Mouse (Mus musculus) heart, embryonic 15.5 days (tissue): ENCODE results near the gene Klc1. TPM values are rescaled to one million over a fixed set of nuclear protein-coding genes. Genes with fewer than 3 reads are reported as not detected.
"Not testable (repeated sequence)": the region's sequence is repeated elsewhere in the genome, so short reads cannot be mapped to it uniquely, and the experiment has no call there.

ENCODE experiments used
- ATAC-seq: fragments of 200-750 bp; cut with Nextera tagmentation; replicated peaks from 2 replicates; pipeline ENCODE4 v1.8.0; 2017; ENCODE audit warnings: low read depth, moderate TSS enrichment; ENCODE audit not compliant: insufficient number of reproducible peaks, insufficient read depth, low FRiP score
- H3K27ac ChIP-seq: fragments of 300-500 bp; sonication (generic); 2 replicates; pipeline ENCODE4 v1.5.1; 2015; ENCODE audit warnings: mild to moderate bottlenecking, inconsistent platforms
- H3K27me3 ChIP-seq: fragments of 300-500 bp; sonication (generic); 2 replicates; pipeline ENCODE4 v1.6.1; 2015; ENCODE audit warnings: inconsistent platforms
- H3K36me3 ChIP-seq: fragments of 300-500 bp; sonication (generic); 2 replicates; pipeline ENCODE4 v1.6.1; 2015; ENCODE audit warnings: mild to moderate bottlenecking, inconsistent platforms
- H3K4me1 ChIP-seq: fragments of 300-500 bp; sonication (generic); replicated peaks from 2 replicates; pipeline ENCODE4 v1.6.1; 2015; ENCODE audit warnings: inconsistent platforms
- H3K4me2 ChIP-seq: fragments of 300-500 bp; sonication (generic); 2 replicates; pipeline ENCODE4 v1.6.1; 2015; ENCODE audit warnings: inconsistent platforms, mild to moderate bottlenecking, moderate library complexity
- H3K4me3 ChIP-seq: fragments of 300-500 bp; sonication (generic); 2 replicates; pipeline ENCODE4 v1.5.1; 2015; ENCODE audit warnings: mild to moderate bottlenecking, inconsistent platforms
- H3K9ac ChIP-seq: fragments of 300-500 bp; sonication (generic); 2 replicates; pipeline ENCODE4 v1.6.1; 2015; ENCODE audit warnings: mild to moderate bottlenecking, inconsistent platforms
- H3K9me3 ChIP-seq: fragments of 300-500 bp; sonication (generic); replicated peaks from 2 replicates; pipeline ENCODE4 v1.6.1; 2016; ENCODE audit warnings: inconsistent platforms
- WGBS: fragments of 180-500 bp; shearing (Covaris S2); methylation state at CpG from one replicate; pipeline ENCODE4 v1.1.7; 2015; ENCODE audit warnings: mixed read lengths; 5-methylcytosine and 5-hydroxymethylcytosine counted together
- polyA plus RNA-seq: library from polyadenylated mRNA; unstranded; fragments of >200 nt; fragmentation: Nextera tagmentation; extraction: Ambion mirVana; gene quantifications from 2 replicates; pipeline ENCODE4 v1.2.1, GENCODE M21; 2015

Klc1 gene
- polyA plus RNA-seq: 105 and 126 TPM in 2 replicates

GRCm38 (mm10) chr12:111758381-111759175 lies at the start of gene Klc1:
Gene Klc1, plus strand, starts transcription at chr12:111758849.
- Histone ChIP-seq H3K9me3 (no peaks in the 10 kb centered on the region), H3K9ac (peak within 1 kb of the TSS; percentile 94), H3K36me3 (no peaks in the 10 kb centered on the region), H3K4me2 (peak within 1 kb of the TSS; percentile 93), H3K4me1 (peaks cover 44% of the 10 kb centered on the region), H3K27me3 (no peaks in the 10 kb centered on the region), H3K4me3 (peak within 1 kb of the TSS; percentile 94), H3K27ac (peak within 1 kb of the TSS; percentile 91)
- peak; percentile 81 for ATAC-seq
- WGBS: under 1% methylated on average over 73 of the region's 85 CpGs

GRCm38 (mm10) chr12:111710091-111710490 lies 48.6 kb upstream of the Klc1 start:
- 75% methylated on average over 10 of the region's 10 CpGs for whole genome bisulfite sequencing
- no peak overlapping the region for H3K9ac ChIP-seq
- no peaks in the 10 kb centered on the region for H3K27me3 ChIP-seq
- H3K36me3 ChIP-seq: peaks cover 28% of the 10 kb centered on the region
- H3K4me3 ChIP-seq: no peak overlapping the region
- H3K4me1 ChIP-seq: peaks cover 48% of the 10 kb centered on the region
- H3K4me2 ChIP-seq: no peak overlapping the region
- H3K27ac ChIP-seq: no peak overlapping the region
- H3K9me3 ChIP-seq: no peaks in the 10 kb centered on the region
- no peak for ATAC-seq

- Histone ChIP-seq H3K27me3 (no peaks in the 10 kb centered on the region), H3K4me1 (peaks cover 33% of the 10 kb centered on the region), H3K4me3 (peak overlapping the region; percentile 83), H3K9ac (peak overlapping the region; percentile 96), H3K36me3 (peaks cover 28% of the 10 kb centered on the region), H3K4me2 (peak overlapping the region; percentile 65), H3K9me3 (no peaks in the 10 kb centered on the region), H3K27ac (peak overlapping the region; percentile 81)
- WGBS: under 1% methylated on average over 33 of the region's 33 CpGs
- peak; percentile 20; the same call in 1 of the 2 replicates for ATAC-seq
Measured at GRCm38 (mm10) chr12:111712476-111712875, 46.2 kb upstream of the Klc1 start.

- peak; percentile 94 for ATAC-seq
- no peaks in the 10 kb centered on the region for H3K9me3 ChIP-seq
- peaks cover 28% of the 10 kb centered on the region for H3K4me1 ChIP-seq
- H3K9ac ChIP-seq: peak within 1 kb of the TSS; percentile 96
- H3K27me3 ChIP-seq: no peaks in the 10 kb centered on the region
- peak within 1 kb of the TSS; percentile 83 for H3K4me3 ChIP-seq
- peak within 1 kb of the TSS; percentile 65 for H3K4me2 ChIP-seq
- peaks cover 28% of the 10 kb centered on the region for H3K36me3 ChIP-seq
- H3K27ac ChIP-seq: peak within 1 kb of the TSS; percentile 81
- under 1% methylated on average over 79 of the region's 86 CpGs for WGBS
Measured at GRCm38 (mm10) chr12:111713004-111713651, 45.5 kb upstream of the Klc1 start, which contains the start of the genes Bag5 and Apopt1. Gene Bag5, minus strand, starts transcription at chr12:111713257. Gene Apopt1, plus strand, starts transcription at chr12:111713261.

- peak overlapping the region; percentile 83 for H3K4me3 ChIP-seq
- 72% methylated on average over 6 of the region's 6 CpGs for WGBS
- peaks cover 24% of the 10 kb centered on the region for H3K36me3 ChIP-seq
- not testable (repeated sequence) for H3K9me3 ChIP-seq, H3K27me3 ChIP-seq, H3K27ac ChIP-seq, H3K9ac ChIP-seq, ATAC-seq
- H3K4me2 ChIP-seq: peak overlapping the region; percentile 65
- H3K4me1 ChIP-seq: peaks cover 26% of the 10 kb centered on the region
Measured at GRCm38 (mm10) chr12:111713880-111714279, 44.8 kb upstream of the Klc1 start.

GRCm38 (mm10) chr12:111716505-111716904 lies 42.1 kb upstream of the Klc1 start:
- no peak overlapping the region for H3K27ac ChIP-seq
- H3K27me3 ChIP-seq: no peaks in the 10 kb centered on the region
- no peaks in the 10 kb centered on the region for H3K9me3 ChIP-seq
- no peak overlapping the region for H3K9ac ChIP-seq
- ATAC-seq: no peak
- 95% methylated on average over 7 of the region's 7 CpGs for WGBS
- H3K4me1 ChIP-seq: peaks cover 15% of the 10 kb centered on the region
- no peaks in the 10 kb centered on the region for H3K36me3 ChIP-seq
- H3K4me2 ChIP-seq: no peak overlapping the region
- H3K4me3 ChIP-seq: no peak overlapping the region

- H3K27ac ChIP-seq: 0 out of 2 replicates have a peak overlapping the region, but pooled peaks have one; percentile 15
- H3K27me3 ChIP-seq: no peaks in the 10 kb centered on the region
- H3K4me2 ChIP-seq: no peak overlapping the region
- no peak for ATAC-seq
- H3K9me3 ChIP-seq: no peaks in the 10 kb centered on the region
- no peak overlapping the region for H3K4me3 ChIP-seq
- WGBS: 69% methylated on average over 8 of the region's 8 CpGs
- peaks cover 2% of the 10 kb centered on the region; the same call in 1 of the 2 replicates for H3K36me3 ChIP-seq
- H3K4me1 ChIP-seq: peaks cover 7% of the 10 kb centered on the region
- no peak overlapping the region for H3K9ac ChIP-seq
Measured at GRCm38 (mm10) chr12:111718656-111719055, 40.0 kb upstream of the Klc1 start.

GRCm38 (mm10) chr12:111720222-111720621 lies 38.4 kb upstream of the Klc1 start:
- no peak overlapping the region for H3K4me2 ChIP-seq
- no peaks in the 10 kb centered on the region for H3K9me3 ChIP-seq
- no peak overlapping the region for H3K4me3 ChIP-seq
- ATAC-seq: no peak
- H3K27ac ChIP-seq: no peak overlapping the region
- H3K9ac ChIP-seq: no peak overlapping the region
- peaks cover 6% of the 10 kb centered on the region for H3K4me1 ChIP-seq
- WGBS: 87% methylated on average over 4 of the region's 4 CpGs
- H3K36me3 ChIP-seq: peaks cover 15% of the 10 kb centered on the region
- H3K27me3 ChIP-seq: no peaks in the 10 kb centered on the region

GRCm38 (mm10) chr12:111722654-111723053 lies 36.0 kb upstream of the Klc1 start:
- Histone ChIP-seq H3K4me1 (peaks cover 14% of the 10 kb centered on the region), H3K4me2 (no peak overlapping the region), H3K36me3 (peaks cover 18% of the 10 kb centered on the region), H3K9ac (no peak overlapping the region), H3K9me3 (no peaks in the 10 kb centered on the region), H3K4me3 (no peak overlapping the region), H3K27ac (no peak overlapping the region), H3K27me3 (no peaks in the 10 kb centered on the region)
- ATAC-seq: no peak
- WGBS: 69% methylated on average over 9 of the region's 9 CpGs

GRCm38 (mm10) chr12:111724638-111725337 lies 33.9 kb upstream of the Klc1 start:
- peak; percentile 45 for ATAC-seq

More at GRCm38 (mm10) chr12:111724638-111725337, 33.9 kb upstream of the Klc1 start:
- Histone ChIP-seq H3K4me2 (no peak overlapping the region), H3K9me3 (no peaks in the 10 kb centered on the region), H3K4me1 (peaks cover 14% of the 10 kb centered on the region), H3K27me3 (no peaks in the 10 kb centered on the region), H3K36me3 (peaks cover 19% of the 10 kb centered on the region), H3K4me3 (no peak overlapping the region), H3K27ac (peak overlapping the region; percentile 70; the same call in 1 of the 2 replicates), H3K9ac (no peak overlapping the region)
- WGBS: 59% methylated on average over 6 of the region's 6 CpGs
